Mouse (Mus musculus) activated CD4-positive, CD25-positive, alpha-beta regulatory T cell (primary cell): ENCODE measurements around the gene Gzmk. TPM values are rescaled to one million over a fixed set of nuclear protein-coding genes. Genes with fewer than 3 reads are reported as not detected.

Source experiments
- polyA plus RNA-seq, 2 experiments: library from polyadenylated mRNA; unstranded; fragments of 100-300 nt; shearing (Covaris generic); gene quantifications; one replicate each; pipeline ENCODE4 v1.2.1; 2017

The Gzmk gene
- polyA plus RNA-seq = 1 to 10 TPM; 2.0 to 3.3 TPM

GRCm38 (mm10) chr13:113225811-113226210, at the start of gene Gzmk:
TSS of gene Gzmk (minus strand) at chr13:113225908.

GRCm38 (mm10) chr13:113209624-113210023, 16.1 kb downstream of the Gzmk start, which contains the start of gene Esm1:
TSS of gene Esm1 (plus strand) at chr13:113209659.

Other genes with a start within 250 kb of the Gzmk start
- not detected for gene Ccno, start 238.1 kb downstream of the Gzmk start, polyA plus RNA-seq
- under 1 TPM in 1 of 2 experiments, not detected in 1; 0.31 TPM for gene Mcidas, start 232.1 kb downstream of the Gzmk start, polyA plus RNA-seq
- gene Cdc20b, start 190.8 kb downstream of the Gzmk start, polyA plus RNA-seq = not detected
- gene Gpx8, start 179.5 kb downstream of the Gzmk start, polyA plus RNA-seq = not detected
- gene Gzma, start 124.9 kb downstream of the Gzmk start, polyA plus RNA-seq = 10 to 100 TPM in 1 of 2 experiments, 1 to 10 TPM in 1; 3.0 to 20.1 TPM
- gene Esm1, start 16.2 kb downstream of the Gzmk start, polyA plus RNA-seq = under 1 TPM in 1 of 2 experiments, not detected in 1; 0.35 TPM
- gene BC067074, start 67.3 kb upstream of the Gzmk start, polyA plus RNA-seq = under 1 TPM in 1 of 2 experiments, not detected in 1; 0.36 TPM